Mouse (Mus musculus): ENCODE results near the gene Ehd2.

Ehd2 gene

DNA sequence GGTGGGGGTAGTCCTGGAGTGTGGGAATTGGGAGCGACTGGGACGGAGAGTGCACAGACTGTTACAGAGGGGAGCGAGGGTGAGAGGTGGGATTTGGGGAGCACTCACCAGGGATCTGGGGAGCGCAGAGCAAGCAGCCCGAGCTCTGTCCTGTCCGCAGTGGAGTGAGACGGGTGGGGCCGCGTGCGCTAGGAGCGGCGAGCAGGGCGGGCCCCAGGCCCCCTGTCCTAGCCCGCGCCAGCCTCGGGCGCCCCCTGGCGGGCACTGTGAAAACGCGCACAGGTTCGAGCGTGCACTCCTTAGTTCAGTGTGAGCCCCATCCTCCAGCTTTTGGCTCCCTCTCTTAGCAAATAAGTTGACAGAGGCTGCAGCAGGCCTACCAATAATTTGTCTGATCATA lies at the start of gene Ehd2:
Gene Ehd2, minus strand, starts transcription at position 256 of the 400 bp plus-strand sequence.
- peak in 1 of 2 experiments; percentile 63 for DNase-seq (ENCODE audit: low spot score in 2 of 2)

GRCm38 (mm10) chr7:16015384-16015783 lies 48.0 kb upstream of the Ehd2 start:
- no peak for DNase-seq (ENCODE audit: low spot score in 2 of 2)

DNA sequence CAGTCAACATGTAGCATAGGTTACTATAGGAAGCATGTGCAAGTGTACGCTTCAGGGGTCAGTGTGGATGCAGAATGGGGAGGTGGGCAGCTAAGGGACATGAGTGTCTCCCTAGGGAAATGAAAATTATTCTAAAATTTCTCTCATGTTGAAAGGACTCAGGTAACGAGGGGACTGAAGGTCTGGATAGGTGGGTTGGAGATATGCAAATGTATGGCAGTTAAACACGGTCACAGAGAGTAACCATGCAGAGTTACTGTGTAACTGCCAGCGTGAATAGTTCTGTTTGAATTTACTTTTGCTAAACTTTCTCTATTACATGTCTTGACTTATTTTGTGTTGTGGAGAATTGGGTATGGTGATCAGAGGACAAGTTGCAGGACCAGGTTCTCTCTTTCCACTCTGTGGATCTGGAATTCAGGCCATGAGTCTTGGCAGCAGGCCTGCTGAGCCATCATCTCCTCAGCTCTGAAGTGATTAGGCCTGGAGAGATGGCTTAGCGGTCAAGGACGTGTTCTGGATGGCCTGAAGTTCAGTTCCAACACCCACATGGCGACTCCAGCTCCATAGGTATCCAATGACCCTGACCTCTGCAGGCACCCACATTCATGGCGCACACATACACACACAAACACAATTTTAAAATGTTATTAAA lies 47.3 kb upstream of the Ehd2 start:
- no peak for DNase-seq (ENCODE audit: low spot score in 2 of 2)

GRCm38 (mm10) chr7:16013722-16014275 lies 46.4 kb upstream of the Ehd2 start:
- no peak for DNase-seq (ENCODE audit: low spot score in 2 of 2)

- DNase-seq (ENCODE audit: low spot score in 2 of 2): no peak
These were observed 45.4 kb upstream of the Ehd2 start for GRCm38 (mm10) chr7:16012576-16013263.

DNA sequence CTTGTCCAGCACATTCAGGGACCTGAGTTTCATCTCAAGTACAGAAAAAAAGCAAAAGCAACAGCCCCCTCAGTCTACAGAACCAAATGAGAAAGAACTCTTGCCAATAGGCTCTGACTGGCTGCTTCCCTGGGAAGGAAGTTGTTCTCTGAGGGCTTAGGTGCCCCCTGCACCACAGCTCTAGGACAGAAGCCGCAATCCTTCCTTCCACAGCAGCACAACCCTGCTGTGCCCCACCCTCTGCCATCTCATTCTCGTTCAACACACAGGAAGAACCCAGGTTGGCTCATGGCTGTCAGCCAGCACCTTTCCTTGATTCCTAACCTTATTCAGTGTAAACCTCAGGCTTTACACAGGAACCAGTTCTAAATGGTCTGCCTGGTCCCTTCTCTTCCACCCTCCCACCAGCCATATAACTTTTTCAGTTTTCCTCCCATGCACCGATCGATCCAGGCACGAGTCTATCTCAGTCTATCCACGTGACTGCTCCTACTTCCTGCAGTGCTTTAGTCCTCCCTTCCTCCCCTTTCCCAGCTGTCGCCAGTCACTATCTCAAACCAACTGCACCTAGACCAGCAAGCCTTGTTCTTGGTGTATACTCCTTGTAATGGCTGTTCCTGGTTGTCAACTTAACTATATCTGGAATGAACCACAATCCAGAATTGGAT lies 44.2 kb upstream of the Ehd2 start:
- DNase-seq (ENCODE audit: low spot score in 2 of 2): no peak

GRCm38 (mm10) chr7:16010649-16011048 lies 43.3 kb upstream of the Ehd2 start:
- DNase-seq (ENCODE audit: low spot score in 2 of 2): no peak

DNA sequence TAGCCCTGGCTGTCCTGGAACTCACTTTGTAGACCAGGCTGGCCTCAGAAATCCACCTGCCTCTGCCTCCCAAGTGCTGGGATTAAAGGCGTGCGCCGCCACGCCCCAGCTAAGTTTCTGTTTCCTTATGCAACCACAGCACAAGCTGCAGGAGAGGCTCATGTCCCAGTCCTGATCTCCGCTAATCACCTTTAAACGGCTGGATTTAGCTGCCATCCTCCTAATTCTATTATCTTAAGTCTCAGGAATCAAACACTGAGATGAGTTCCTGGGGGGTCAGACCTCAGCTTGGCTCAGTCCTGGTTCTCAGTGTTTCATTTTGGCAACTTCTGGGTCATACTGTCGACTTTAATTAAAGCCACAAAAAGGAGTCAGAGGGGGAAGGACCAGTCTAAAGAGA lies 42.3 kb upstream of the Ehd2 start:
- no peak for DNase-seq (ENCODE audit: low spot score in 2 of 2)

DNA sequence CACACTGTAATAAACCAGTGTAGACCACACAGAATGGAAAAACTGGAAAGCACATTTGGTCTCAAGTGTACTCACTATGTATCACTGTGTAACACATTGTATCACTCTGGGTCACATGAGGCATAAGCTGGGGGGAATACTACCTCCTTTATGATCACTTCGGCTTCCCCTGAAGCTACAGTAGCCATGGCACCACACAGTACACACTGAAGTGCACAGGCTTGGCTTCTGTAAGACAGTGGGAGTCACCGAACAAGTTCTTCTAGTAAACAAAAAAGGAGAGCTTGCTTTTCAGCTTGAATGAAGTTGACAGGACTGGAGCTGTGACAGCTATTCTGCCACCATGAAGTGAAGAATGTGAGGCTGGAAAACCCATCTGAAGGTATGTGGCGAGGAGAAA lies 37.7 kb upstream of the Ehd2 start:
- no peak for DNase-seq (ENCODE audit: low spot score in 2 of 2)

DNA sequence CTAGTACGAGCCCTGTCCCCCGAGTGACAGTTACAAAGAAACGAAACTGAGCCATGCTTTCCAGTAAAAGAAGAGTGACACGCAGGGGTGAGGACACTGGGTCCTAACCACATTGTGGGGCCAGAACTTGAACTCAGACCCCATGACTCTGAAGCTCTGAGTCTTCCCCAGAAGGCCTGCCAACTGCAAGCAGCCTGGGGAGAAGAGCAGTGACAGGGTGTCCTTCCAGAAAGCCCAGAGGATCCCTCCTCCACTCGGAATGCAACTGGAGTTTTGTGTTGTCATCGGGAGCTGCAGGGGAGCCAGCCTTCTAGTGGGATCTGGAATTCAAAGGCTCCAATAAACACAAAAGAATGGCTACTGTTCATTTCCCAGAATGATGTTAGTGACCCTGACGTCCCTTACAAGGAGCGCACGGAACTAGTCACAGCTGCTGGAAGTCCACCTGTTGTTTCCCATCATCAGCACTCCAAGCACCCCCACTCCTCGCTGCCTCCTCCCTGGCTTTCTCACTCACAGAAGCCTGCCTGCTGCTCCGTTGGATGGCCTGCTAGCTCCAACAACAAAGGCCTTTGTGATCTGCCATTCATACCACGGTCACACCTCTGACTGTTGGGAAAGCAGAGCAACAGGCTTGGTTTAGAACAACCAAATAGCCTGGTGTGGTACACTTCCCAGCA lies 37.0 kb upstream of the Ehd2 start:
- DNase-seq (ENCODE audit: low spot score in 2 of 2): no peak

DNA sequence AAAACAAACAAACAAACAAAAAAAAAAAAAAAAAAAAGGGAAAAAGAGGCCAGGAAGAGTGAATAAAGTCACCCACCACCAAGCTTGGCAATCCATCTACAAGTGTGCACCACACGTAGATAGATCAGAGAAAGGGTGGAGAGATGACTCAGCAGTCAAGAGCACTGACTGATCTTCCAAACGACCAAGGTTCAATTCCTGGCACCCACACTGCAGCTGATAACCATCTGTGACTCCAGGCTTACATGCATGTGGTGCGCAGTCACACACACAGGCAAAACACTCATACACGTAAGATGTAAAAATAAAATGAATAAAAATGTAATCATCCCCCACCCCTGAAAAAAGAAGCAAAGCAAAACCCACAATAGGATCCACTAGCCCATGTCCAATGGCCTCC lies 35.7 kb upstream of the Ehd2 start:
- no peak for DNase-seq (ENCODE audit: low spot score in 2 of 2)

- peak; percentile 61 for DNase-seq (ENCODE audit: low spot score in 2 of 2)
These were observed 34.8 kb upstream of the Ehd2 start for GRCm38 (mm10) chr7:16002171-16002570.

DNA sequence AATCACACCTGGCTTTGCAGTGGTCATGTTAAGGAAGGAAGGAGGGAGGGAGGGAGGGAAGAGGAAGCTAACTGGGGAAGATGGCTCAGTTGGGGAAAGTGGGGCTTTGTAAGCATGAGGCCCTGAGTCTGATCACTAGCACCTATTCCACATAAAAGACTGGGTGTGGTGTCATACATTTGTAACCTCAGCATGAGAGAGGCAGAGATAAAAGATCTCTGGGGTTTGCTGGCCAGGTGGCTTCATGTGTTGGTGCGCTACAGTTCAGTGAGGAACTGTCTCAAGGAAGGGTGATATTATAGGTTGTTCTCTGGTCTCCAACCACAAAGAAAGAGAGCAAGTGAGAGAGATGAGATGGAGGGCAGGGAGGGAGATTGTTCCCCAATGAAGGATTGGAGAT lies 34.3 kb upstream of the Ehd2 start:
- DNase-seq (ENCODE audit: low spot score in 2 of 2): no peak

DNA sequence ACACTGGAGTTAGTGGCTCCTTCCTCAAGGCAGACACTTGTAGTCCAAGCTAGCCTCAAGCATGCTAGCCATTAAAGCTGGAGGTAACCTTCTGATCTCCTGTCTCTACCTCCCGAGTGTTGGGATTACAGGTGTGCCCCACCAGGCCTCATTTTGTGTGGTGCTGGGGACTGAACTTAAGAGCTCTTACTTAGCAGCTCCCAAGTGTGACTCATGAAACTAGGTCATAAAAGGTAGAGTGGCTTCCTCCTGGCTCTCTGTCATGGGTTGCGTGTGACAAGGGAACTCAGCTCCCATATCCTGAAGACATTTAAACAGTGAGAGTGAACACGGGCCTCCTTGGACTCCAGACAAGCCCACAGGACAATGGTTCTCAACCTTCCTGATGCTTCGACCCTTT lies 26.4 kb upstream of the Ehd2 start:
- no peak for DNase-seq (ENCODE audit: low spot score in 2 of 2)

DNA sequence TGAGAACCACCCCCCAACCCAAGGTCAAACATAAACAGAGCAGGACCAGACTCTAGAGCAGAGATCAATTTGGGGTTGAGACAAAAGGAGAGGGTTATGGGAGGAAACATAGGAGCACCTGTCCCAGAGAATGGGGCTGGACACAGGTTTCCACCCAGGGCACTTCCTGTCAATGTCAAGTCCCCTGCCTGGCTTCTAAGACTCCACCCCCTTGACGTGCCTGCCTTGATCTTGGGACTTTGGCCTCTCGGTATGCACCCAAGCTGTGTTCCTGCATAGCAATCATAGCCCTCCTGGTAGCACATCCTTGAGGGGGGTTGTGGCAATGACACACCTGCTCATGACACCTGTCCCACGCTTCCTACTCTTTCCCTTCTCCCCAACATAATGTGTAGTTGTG lies 25.8 kb upstream of the Ehd2 start:
- DNase-seq (ENCODE audit: low spot score in 2 of 2): no peak

- DNase-seq (ENCODE audit: low spot score in 2 of 2): no peak
These were observed 24.4 kb upstream of the Ehd2 start for GRCm38 (mm10) chr7:15991764-15992163.

- no peak for DNase-seq (ENCODE audit: low spot score in 2 of 2)
These were observed 20.4 kb upstream of the Ehd2 start for GRCm38 (mm10) chr7:15987661-15988356.

DNA sequence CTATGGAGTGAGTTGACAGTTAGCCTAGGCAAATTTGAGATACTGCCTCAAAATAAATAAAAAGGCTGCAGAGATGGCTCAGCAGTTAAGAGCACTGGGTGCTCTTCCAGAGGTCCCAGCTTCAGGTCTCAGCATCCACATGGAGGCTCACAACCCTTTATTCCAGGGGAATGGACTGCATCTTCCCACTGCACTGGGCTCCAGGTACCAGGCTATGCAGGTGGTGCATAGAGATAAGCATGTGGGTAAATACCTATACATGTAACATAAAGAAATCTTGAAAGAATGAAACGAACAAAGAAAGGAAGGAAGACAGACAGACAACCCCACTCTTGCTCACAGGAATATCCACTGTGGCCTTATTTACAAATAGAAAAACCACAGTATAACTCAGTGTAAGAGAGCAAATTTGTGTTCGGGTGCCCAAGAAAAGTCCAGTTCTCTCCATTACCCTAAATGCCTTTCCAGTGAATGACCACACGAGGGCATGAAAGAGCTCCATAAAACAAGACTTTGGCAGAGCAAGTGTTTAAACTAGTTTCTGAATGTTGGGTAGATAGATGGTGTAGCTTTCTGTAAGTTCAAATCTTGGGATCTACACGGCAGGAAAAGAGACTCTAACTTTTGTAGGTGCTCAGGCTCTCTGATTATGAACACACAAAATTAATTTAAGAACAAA lies 15.5 kb upstream of the Ehd2 start:
- DNase-seq (ENCODE audit: low spot score in 2 of 2): no peak

DNA sequence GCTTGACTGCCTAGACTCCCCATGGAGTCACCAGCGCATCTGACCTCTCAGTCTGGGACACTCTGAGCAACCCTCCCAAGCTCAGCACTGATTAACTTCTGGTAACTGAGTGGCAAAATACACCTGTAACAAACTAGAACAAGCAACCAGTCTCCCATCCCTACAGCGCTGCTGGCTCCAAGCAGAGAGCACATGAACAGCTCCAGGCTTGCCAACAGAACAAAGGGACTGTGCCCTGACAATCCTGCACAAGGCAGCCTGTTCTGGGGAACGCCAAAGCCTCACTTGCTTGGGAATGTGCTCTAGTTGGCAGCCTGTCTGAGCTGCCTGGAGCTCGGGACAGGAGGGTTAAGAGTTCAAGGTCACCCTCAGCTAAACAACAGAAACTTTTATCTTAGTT lies 14.2 kb upstream of the Ehd2 start:
- no peak for DNase-seq (ENCODE audit: low spot score in 2 of 2)

DNA sequence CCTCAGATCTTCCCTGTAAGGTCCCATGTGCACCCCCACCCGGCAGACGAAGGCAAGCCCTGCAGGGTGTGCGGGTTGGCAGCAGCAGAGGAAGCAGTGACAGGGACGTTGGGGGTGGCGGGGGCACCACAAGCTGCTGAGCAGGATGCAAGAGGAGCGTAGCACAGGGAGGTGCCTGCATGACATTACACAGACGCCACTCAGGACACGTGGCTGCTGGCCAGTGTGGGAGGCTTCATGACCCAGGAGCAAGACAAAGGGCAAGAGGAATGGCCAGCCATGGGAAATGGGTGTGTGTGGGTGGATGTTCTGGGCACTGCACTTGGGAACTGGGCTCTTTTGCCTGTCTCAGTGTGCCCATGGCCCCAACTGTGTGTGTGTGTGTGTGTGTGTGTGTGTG lies 12.9 kb upstream of the Ehd2 start:
- DNase-seq (ENCODE audit: low spot score in 2 of 2): no peak

GRCm38 (mm10) chr7:15975904-15976303 lies 8.5 kb upstream of the Ehd2 start:
- DNase-seq (ENCODE audit: low spot score in 2 of 2): no peak
